Mouse (Mus musculus): ENCODE results near the gene Gng13.
"Not testable (repeated sequence)": the region's sequence is repeated elsewhere in the genome, so short reads cannot be mapped to it uniquely, and the experiment has no call there.

The Gng13 gene

DNA sequence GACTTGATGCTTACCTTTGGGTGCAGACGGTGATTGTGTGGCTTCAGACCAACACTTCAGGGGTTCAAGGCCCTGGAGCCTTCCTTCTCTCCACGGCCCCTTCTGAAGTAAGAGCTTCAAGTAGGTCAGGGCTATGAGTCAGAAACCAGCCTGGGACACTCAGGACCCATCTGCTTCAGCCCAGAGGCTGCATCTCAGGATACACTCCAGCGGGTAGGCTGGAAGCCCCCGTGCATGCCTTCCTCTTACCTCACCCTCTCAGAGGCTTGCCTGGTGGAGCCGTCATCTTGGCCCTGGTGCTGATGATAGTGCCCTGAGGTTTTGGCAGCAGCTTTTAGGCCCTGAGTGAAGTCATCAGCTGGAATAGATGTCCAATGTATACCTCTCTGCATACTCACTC, 18.3 kb downstream of the Gng13 start:
- no peak for DNase-seq

DNA sequence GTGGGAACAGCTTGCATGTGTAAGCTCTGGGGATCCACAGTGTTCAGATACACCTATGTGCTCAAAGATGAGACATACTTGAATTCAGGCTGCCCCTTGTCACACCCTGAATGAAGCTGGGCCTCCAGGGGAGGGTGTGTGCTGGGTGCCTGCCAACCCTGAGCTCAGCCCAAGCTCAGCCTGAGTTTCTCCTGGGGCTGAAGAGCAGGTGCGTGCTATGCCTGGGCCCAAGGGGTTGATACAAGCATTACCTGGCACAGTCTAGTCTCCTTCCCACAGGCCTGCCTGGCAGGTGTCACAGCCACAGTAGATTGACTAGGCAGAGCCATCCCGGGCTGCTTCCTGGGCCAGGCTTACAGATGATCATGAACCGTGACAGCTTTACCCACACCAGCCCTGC, 18.8 kb downstream of the Gng13 start, which contains the start of gene Mslnl:
Mslnl (plus strand) TSS at position 298 of the 400 bp plus-strand sequence.
- no peak for DNase-seq

DNA sequence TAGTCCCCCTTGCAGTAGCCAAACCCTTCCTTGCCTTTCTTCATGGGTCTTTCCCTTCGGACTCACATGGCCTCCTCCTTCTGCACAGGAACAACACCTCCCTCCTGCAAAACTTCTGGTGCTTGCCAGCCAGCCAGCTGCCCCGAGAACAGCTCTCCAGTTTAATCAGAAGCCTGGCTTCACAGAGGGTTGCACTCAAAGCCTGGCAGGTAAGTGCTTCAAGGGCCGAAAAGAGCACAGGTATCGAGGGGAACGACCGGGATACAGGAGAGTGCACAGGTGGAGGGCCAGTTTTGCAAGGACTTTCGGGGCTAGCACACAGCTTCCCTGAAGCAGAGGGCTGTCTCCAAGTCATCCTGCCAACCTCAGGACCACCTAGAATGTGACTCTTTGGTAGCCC, 21.9 kb downstream of the Gng13 start:
- no peak for DNase-seq

DNA sequence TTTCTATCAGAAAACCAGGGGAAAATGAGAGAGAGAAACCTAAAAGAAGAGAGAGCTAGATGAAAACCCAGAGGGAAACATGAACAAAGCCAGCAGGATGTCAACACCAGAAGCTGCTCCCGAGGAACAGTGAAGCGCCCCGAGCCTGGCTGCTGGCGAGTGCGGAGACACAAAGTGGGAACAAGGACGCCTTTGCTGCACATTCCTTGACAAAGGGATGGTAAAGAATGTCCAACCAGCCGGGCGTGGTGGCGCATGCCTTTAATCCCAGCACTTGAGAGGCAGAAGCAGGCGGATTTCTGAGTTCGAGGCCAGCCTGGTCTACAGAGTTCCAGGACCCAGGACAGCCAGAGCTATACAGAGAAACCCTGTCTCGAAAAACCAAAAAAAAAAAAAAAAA, 24.5 kb downstream of the Gng13 start:
- not testable (repeated sequence) for DNase-seq

DNA sequence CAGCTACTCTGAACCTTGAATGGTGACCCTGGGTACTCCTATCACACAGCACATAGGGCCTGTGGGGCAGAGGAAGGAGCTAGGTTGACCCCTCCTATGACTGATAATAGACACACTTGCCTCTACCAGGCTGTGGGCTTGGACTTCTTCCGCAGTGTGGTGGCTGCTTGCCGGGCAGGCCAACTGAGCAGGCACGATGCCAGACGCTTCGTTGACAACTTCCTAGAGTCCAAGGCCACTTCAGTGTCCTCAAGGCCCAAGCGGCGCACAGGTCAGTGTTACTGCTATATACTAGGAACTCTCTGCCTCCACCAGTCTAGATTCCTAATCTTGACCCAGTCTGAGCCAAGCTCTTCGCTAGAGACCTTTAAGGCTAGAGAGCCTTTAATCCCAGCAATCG, 26.9 kb downstream of the Gng13 start:
- DNase-seq, result no peak

DNA sequence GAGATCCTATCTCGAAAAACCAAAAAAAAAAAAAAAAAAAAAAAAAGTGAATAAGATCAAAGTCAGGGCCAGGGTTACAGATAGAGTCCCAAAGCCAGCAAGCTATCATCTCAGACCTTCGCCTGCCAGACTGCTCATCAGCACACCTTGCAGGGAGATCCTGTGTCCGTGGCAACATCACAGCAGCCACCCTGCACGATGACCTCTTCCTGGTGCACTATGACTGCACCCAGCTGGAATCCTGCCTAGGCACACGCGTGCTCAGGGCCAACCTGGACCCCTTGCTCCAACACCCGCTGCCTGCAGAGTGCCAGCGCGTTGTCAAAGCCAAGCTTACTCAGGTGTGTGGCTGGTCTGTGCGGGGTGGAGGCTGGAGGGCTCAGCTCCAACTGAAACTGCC, 27.3 kb downstream of the Gng13 start:
- no peak for DNase-seq

DNA sequence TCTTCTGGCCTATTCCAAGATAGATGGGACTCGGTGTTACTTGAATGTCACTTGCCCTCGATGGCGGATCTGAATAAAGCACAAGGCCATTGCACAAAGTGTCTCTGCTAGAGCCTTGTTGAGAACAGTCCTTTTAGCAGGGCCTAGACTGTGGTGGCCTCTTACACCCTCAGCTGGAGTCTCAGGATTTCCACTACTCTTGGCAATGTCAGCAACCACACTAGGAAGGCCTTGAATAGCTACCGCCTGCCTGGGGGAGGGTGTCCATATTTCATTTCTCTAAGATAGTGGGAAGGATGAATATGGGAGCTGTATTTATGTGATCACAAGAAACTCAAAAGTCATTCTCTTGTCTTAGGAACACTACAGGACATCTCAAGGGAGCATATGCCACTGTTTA, 31.3 kb downstream of the Gng13 start:
- DNase-seq, result no peak

DNA sequence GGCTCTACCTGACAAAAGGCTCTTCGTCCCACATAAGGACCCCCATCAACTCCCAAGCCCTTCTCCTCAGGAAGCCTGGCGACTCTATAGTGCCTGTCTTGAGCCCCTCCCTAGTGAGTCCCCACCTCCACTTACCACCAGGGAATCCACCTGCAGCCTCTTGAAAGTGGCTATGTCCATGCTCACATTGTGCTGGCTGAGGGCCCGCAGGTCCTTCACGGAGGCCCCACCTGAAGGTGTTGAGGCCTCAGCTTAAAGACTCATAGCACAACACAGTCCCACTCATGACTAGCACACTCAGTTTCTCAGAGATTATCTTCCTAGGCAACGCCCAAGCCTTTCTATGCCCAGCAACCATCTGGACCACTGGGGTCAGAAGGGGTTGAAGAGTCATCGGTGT, 32.3 kb downstream of the Gng13 start:
- no peak for DNase-seq

DNA sequence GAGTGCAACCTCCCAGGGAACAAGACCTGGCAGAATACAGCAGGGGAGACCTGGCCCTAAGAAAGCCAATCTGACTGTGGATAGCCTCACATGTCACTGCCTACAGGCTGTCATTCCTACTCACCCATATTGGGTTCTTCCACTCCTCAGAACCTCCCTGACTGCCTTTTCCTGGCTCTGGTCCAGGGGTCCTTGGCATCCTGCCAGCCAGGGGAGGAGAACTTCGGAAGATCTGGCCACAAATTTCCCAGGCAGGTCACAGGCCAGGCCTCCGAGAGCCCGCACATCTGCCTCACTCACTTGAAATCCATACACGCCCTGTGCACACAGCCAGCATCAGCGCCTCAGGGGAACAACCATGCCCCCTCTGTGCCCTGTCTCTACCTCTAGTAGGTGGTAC, 34.5 kb downstream of the Gng13 start:
- DNase-seq, result no peak

DNA sequence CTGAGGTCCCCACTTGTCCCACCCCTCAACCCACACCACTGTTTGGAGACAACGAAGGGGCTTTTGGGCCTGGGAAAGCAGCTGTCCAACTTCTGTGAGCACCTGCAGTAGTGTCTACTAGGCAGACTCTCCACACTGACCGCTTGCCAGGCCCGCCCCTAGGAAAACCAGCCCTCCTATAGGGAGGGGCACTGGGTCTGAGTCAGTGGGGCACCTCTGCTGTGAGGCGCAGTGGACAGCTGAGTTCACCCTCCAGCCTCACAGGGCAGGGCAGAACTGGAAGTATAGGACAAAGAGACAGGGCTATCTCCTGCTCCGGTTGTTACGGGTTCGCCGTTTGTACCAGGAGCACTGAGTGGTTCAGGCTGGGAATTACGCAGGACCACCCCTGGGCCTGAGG, 37.3 kb downstream of the Gng13 start, which contains the start of gene Msln:
Msln (minus strand) TSS at position 138 of the 400 bp plus-strand sequence.
- DNase-seq, result no peak

DNA sequence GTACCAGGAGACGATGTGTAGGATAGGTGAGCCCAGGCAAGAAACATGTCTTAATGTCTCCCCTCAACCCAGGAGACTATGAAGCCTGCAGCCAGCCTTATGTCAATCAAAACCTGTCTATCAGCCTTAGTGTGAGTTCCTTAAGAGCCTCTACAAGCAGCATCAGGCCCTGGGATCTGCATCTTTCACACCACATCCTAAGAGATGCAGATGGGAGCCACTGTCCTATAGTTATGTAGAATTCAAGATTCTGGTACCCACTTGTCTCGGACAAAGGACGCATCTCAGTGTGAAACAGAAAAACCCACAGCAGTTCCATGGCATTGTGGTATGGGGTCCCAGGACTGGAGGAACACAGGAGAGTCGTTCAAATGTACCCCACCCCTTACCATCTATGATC, 38.1 kb downstream of the Gng13 start:
- no peak for DNase-seq

DNA sequence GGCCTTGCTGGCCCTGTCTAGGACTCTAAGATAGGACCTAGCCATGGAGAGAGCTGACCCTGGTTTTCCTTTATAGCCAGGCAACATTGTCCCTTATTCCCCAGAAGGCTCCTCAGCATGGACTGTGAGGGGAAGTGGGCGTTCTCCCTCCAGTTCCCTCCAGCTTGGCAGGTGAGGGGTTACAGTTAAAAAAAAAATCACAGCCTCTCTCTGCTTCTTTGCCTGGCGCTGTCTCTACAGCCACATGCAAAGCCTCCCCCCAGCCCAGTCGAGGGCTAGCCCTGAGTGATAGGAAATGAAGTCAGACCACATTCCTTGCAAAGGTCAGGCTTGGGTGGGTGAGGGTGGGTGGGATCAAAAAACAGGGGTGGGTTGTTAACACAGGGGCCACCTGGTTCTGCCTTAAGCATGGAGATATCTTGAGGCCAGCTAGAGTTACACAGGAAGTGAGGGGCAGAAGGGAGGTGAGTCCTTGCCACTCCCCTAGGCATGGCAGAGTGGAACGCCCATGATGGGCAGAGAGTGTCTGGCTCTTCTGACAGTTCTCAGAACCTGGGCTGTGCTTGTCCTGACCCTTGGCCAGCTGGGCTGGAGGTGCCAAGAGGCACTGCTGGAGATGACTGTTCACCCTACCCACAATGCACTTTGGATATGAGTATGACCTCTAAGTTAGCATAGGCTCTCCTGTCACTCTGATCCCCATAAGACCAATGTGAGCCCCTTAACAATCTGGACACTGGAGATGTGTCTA, 38.8 kb downstream of the Gng13 start:
- no peak for DNase-seq

DNA sequence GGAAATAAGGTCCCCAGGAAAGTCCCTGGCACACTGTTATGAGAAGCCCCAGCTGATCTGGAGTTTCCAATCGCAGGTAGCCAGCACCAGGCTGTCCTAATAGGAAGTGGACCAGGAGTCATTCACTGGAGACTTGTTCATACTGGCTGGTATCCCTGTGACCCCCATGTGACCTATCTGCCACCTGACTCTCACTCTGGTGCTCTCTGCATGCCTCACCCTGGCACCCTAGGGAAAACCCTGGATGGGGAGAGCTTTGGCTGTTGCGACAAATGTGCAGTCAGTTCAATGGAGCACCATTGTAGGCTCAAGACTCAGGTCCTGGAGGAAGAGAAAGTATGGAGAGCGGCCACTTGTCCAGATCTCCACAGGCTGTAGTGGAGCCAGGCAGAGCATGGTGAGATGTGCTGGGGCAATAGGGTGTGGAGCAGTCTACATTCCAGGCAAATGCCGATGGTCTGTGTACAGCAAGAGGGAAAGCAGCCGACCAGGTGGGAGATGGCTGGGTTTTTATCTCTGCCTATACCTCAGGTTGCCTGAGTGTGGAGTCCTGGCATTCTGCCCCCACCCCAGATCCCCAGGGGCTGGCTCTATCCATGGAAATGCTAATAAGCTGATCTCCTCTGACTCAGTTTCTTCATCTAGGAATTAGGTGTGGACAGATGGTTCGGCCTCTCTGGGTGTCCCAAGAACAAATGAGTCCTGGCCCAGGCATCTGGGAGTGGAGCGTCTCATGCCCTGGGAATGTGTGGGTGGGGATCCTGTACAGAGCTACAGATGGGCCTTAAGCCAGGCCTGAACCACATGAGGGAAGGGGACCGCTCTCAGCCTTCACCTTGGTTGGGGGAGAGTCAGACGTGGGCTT, 39.6 kb downstream of the Gng13 start:
- no peak for DNase-seq

DNA sequence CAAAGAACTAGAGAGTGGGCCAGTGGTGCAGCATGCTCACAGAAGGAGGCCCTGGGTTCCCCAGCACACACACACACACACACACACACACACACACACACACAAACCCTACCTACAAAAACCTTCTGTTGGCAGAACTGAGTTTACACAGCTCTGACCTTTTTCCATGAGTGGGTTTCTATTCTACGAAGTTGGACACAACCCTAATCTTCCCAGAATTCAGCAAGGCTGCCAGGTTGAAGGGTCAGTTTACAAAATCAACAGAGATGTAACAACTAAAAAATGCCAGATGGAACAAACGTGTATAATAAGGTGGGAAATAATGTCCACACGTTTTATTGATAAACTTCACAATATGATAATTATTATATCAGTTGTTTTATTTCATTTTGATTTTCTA, 40.7 kb downstream of the Gng13 start:
- DNase-seq, result no peak

DNA sequence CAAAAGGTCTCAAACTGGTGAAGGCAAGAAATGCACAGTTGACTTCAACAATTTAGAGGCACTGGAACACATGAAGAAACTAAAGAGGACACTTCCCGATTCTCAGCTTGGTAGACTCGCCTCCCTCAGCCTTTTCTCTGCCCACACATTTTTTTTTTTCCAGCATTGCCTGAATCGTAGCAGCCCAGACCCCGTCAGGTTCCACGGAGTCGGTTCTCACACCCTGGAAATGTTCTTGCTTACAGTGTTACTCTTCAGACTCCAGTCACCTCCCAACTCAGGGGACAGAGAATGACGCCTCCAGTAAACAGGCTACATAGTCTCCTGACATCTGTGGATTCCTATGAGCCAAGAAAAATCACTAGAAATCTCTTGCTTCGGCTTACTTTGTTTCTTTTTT, 43.2 kb downstream of the Gng13 start:
- DNase-seq, result no peak

DNA sequence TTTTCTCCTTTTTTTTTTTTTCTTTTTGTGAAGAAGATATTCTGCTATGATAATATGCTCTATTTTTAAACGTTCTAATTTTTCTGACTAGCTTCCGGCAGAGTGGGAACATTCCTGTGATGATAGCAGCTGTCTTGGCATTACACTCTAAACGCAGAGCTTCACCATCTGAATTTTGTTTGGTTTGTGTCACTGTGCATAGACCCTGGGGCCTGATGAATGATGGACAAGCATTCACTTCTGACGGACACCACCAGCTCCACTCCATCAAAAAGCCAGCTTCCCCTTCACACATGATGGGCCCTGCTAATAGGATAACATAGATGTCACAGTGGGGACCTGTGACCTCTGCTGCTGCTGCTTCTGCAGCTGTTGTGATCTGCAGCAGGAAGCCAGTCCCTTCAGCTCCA, 44.6 kb downstream of the Gng13 start:
- no peak for DNase-seq

DNA sequence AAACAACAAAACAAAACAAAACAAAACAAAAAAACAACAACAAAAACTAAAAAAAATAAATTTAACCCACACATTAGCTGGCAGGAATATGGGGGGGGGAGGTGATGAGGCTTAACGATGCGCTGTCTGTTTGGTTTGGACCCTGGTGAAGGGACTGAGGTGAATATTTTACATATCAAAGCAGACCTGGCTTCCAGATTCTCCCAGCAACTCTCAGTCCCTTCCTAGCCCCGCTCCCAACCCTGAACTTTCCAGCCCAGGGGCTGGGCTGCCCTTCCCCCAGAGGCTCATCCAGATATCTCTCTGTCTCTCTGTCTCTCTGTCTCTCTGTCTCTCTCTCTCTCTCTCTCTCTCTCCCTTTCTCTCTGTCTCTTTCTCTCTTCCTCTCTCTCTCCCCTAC, 45.6 kb downstream of the Gng13 start:
- no peak for DNase-seq

DNA sequence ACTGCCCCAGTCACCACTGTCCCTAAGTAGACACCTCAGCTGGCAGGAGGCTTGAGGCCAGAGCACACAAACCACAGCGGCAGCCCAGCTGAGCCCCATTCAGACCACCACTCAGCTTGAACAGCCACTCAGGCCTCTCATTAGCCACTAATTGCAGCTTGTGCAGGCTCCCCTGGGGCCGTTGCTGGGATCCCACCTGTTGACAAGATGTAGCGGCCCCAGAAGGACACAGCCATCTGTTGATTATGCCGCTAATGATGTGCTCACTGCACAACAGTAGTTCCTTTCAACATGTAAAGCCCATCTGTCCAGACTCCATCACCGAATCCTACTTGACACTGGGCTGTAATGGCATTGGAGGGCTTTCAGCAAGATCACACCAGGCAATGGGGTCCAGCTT, 48.9 kb downstream of the Gng13 start:
- DNase-seq, result no peak
